Mouse (Mus musculus) lung, embryonic 14.5 days (tissue): Measurements from ENCODE around the gene Bcl2. TPM values are rescaled to one million over a fixed set of nuclear protein-coding genes. Genes with fewer than 3 reads are reported as not detected.

Experiments used
- ATAC-seq: fragments of 200-750 bp; cut with Nextera tagmentation; 2 replicates; pipeline ENCODE4 v1.8.0; 2017; ENCODE audit warnings: mild to moderate bottlenecking, moderate TSS enrichment, moderate library complexity; ENCODE audit not compliant: insufficient read depth
- DNase-seq: peaks from one replicate; pipeline ENCODE4 v3.0.0-alpha.2; 2015
- H3K27ac ChIP-seq: fragments of 300-500 bp; sonication (generic); 2 replicates; pipeline ENCODE4 v1.5.1; 2014; ENCODE audit warnings: low read depth, mild to moderate bottlenecking, moderate library complexity
- H3K27me3 ChIP-seq: fragments of 300-500 bp; sonication (generic); 2 replicates; pipeline ENCODE4 v1.6.1; 2014; ENCODE audit warnings: low read length, control low read depth; ENCODE audit not compliant: insufficient read depth
- H3K36me3 ChIP-seq: fragments of 300-500 bp; sonication (generic); 2 replicates; pipeline ENCODE4 v1.6.1; 2014; ENCODE audit warnings: control low read depth; ENCODE audit not compliant: insufficient read depth
- H3K4me1 ChIP-seq: fragments of 300-500 bp; sonication (generic); 2 replicates; pipeline ENCODE4 v1.6.1; 2014; ENCODE audit warnings: antibody characterized with exemption, control low read depth; ENCODE audit not compliant: insufficient read depth
- H3K4me2 ChIP-seq: fragments of 300-500 bp; sonication (generic); 2 replicates; pipeline ENCODE4 v1.6.1; 2014; ENCODE audit warnings: mild to moderate bottlenecking
- H3K4me3 ChIP-seq: fragments of 300-500 bp; sonication (generic); 2 replicates; pipeline ENCODE4 v1.5.1; 2014; ENCODE audit warnings: low read depth, low read length
- H3K9ac ChIP-seq: fragments of 300-500 bp; sonication (generic); 2 replicates; pipeline ENCODE4 v1.6.1; 2014
- H3K9me3 ChIP-seq: fragments of 300-500 bp; sonication (generic); 2 replicates; pipeline ENCODE4 v1.6.1; 2016; ENCODE audit warnings: low read depth, low read length, control low read depth
- CTCF ChIP-seq: IDR thresholded peaks from 2 replicates; pipeline ENCODE4 v1.5.1; 2016; ENCODE audit warnings: antibody characterized with exemption, low read depth
- WGBS: fragments of 180-500 bp; shearing (Covaris S2); extraction: QIAGEN DNeasy Blood & Tissue Kit; methylation state at CpG from one replicate; pipeline ENCODE4 v1.1.7; 2014; 5-methylcytosine and 5-hydroxymethylcytosine counted together
- polyA plus RNA-seq: library from polyadenylated mRNA; unstranded; fragments of >200 nt; fragmentation: Nextera tagmentation; extraction: Ambion mirVana; gene quantifications from 2 replicates; pipeline ENCODE4 v1.2.1, GENCODE M21; 2014

Gene Bcl2
- polyA plus RNA-seq, 1 experiment from 2014 or later: 16.5 TPM

DNA sequence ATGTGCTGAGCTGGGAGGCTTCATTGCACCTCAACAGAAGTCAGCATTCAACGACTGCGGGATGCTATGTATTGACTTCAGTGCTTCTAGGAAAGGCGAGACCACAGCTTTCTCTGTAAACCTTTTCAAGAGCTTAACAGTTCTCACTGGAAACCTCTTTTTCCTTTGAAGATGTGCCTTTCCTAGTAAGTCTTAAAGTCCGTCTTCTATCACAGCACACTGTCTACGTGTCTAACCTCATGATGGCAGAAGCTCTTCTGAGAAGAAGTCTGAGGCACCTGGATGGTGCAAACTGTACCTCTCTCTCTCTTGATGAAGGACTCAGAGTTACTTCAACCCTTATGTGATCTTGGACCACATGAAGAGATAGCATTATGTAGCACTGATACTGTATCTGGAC lies 107.1 kb downstream of the Bcl2 start:
- Histone ChIP-seq H3K36me3 (no peaks in the 10 kb centered on the region), H3K4me1 (peaks cover 22% of the 10 kb centered on the region), H3K9ac (no peak overlapping the region), H3K4me3 (no peak overlapping the region), H3K27me3 (no peaks in the 10 kb centered on the region), H3K4me2 (no peak overlapping the region), H3K27ac (no peak overlapping the region), H3K9me3 (no peaks in the 10 kb centered on the region)
- no peak for DNase-seq
- TF ChIP-seq CTCF: no peak
- WGBS: 85% methylated on average over 5 of the region's 5 CpGs
- ATAC-seq: no peak

DNA sequence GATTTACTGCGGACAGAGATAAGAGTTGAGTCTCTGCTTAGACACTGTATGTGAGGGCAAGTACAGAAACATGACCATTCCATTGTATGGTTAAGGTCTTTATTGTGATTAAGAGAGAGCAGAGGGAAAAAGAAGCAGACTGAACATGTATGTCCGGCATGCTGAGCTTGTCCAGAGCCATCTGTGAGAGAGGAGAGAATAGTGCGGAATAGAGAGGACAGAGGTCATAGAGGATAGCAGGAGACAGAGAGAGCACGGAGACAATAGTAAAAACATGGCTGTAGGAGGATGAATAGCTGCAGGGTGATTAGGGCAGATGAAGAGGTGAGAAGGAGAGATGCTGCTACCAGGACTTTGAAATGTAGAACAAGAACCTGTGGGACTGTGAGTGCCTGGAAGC lies 110.7 kb downstream of the Bcl2 start:
- peak overlapping the region; percentile 1; the same call in 1 of the 2 replicates for H3K27ac ChIP-seq

DNA sequence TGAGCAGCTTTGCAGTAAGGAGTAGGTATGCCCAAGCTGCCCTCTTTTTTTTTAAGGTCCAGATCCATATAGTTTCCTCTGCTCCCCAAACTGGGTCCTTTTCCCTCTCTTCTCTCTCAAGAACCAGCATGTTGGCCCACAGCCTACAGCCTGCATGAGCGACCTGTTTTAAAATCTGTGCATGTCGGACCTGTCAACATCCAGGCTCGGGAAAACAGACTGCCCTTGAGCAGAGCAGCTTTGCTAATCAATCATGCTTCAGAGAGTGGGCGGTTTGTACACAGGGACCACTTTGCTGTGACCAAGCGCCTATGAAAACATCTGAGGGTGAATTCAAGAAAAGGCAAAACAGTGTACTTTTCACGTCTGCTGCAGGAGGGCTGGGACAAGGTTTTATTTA lies 111.1 kb downstream of the Bcl2 start:
- no peaks in the 10 kb centered on the region for H3K9me3 ChIP-seq
- DNase-seq (peak; percentile 32), ATAC-seq (peak; percentile 77; the same call in 1 of the 2 replicates)
- no peaks in the 10 kb centered on the region for H3K36me3 ChIP-seq
- no peaks in the 10 kb centered on the region for H3K27me3 ChIP-seq
- peaks cover 14% of the 10 kb centered on the region for H3K4me1 ChIP-seq
- 10% methylated on average over 6 of the region's 6 CpGs for WGBS
- H3K27ac ChIP-seq: peak overlapping the region; percentile 1; the same call in 1 of the 2 replicates
- H3K9ac ChIP-seq: no peak overlapping the region
- H3K4me3 ChIP-seq: no peak overlapping the region
- H3K4me2 ChIP-seq: peak overlapping the region; percentile 1; the same call in 1 of the 2 replicates
- no peak for TF ChIP-seq CTCF

More for the DNA sequence above, 110.7 kb downstream of the Bcl2 start:
- ATAC-seq (no peak), DNase-seq (no peak)
- Histone ChIP-seq H3K4me3 (no peak overlapping the region), H3K9ac (no peak overlapping the region), H3K9me3 (no peaks in the 10 kb centered on the region), H3K4me1 (peaks cover 14% of the 10 kb centered on the region), H3K4me2 (no peak overlapping the region; the same call in 1 of the 2 replicates), H3K36me3 (no peaks in the 10 kb centered on the region), H3K27me3 (no peaks in the 10 kb centered on the region)
- WGBS: 32% methylated on average over 4 of the region's 4 CpGs
- TF ChIP-seq CTCF: no peak

DNA sequence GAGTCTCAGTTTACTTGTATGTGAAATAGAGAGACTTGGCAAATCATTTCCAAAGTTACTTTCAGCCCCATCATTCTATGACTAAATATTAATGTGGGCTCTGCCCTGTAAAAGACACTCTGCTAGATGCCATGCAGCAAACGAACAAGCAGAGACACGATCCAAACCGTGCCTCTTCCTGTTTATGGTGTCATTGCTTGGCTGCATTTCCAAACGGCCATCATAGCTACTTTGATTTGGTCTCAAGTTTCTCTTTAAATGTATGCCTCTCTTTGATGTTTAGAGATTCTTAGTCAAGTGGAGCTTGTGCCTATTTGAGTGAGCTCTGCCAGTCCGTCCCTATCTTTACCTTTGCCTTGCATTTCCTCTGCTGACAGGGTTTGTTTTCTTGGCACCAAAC lies 111.5 kb downstream of the Bcl2 start:
- Histone ChIP-seq H3K4me2 (peak overlapping the region; percentile 1; the same call in 1 of the 2 replicates), H3K9me3 (no peaks in the 10 kb centered on the region), H3K36me3 (no peaks in the 10 kb centered on the region), H3K4me3 (no peak overlapping the region), H3K9ac (no peak overlapping the region), H3K4me1 (peaks cover 14% of the 10 kb centered on the region), H3K27ac (peak overlapping the region; percentile 1; the same call in 1 of the 2 replicates), H3K27me3 (no peaks in the 10 kb centered on the region)
- WGBS: 15% methylated on average over 5 of the region's 5 CpGs
- ATAC-seq (peak; percentile 53; the same call in 1 of the 2 replicates), DNase-seq (peak; percentile 79)
- no peak for TF ChIP-seq CTCF

DNA sequence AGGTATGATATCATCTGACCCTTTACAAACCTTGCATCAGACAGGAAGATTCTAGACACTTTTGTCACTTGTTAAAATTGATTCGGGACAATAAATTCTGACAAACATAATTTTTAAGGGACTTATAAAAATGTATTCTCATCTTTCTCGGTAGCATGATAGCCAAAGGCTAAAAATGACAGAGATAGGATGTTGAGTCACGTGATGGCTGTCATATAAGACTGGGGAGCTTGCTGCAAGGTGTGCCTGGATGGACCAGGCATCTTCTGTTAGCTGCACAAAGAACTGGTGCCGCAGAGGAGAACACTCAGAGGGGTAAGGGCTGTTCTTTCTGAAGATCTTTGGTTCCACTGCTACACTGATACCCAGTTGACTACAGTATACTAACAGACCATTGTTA lies 112.8 kb downstream of the Bcl2 start:
- Histone ChIP-seq H3K4me3 (no peak overlapping the region), H3K4me2 (no peak overlapping the region), H3K27me3 (no peaks in the 10 kb centered on the region), H3K9ac (no peak overlapping the region), H3K4me1 (peaks cover 14% of the 10 kb centered on the region), H3K9me3 (no peaks in the 10 kb centered on the region), H3K36me3 (no peaks in the 10 kb centered on the region), H3K27ac (no peak overlapping the region)
- 89% methylated on average over 4 of the region's 4 CpGs for WGBS
- DNase-seq: no peak
- no peak for TF ChIP-seq CTCF
- no peak for ATAC-seq

DNA sequence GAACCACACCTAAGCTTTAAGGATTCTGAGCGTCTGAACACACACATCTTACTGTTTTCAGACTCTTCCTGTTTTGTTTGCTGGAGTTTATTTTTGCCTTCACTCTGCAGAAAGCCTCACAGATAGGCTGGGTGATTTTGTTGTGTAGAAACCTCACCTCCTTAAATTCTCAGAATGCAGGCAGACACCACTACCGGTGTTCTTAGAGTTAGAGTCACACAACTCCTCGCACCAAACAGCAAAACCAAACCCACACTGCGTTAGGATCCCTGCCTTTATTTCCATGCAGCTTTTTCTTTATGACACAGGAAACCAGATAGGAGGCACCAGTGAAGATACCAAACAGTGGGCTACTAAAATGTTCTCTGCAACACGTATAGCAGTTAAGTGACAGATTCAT lies 113.2 kb downstream of the Bcl2 start:
- Histone ChIP-seq H3K9ac (no peak overlapping the region), H3K27ac (no peak overlapping the region), H3K4me1 (peaks cover 14% of the 10 kb centered on the region), H3K9me3 (no peaks in the 10 kb centered on the region), H3K36me3 (no peaks in the 10 kb centered on the region), H3K4me3 (no peak overlapping the region), H3K27me3 (no peaks in the 10 kb centered on the region), H3K4me2 (no peak overlapping the region)
- no peak for TF ChIP-seq CTCF
- 72% methylated on average over 5 of the region's 5 CpGs for WGBS
- ATAC-seq (no peak), DNase-seq (no peak)

DNA sequence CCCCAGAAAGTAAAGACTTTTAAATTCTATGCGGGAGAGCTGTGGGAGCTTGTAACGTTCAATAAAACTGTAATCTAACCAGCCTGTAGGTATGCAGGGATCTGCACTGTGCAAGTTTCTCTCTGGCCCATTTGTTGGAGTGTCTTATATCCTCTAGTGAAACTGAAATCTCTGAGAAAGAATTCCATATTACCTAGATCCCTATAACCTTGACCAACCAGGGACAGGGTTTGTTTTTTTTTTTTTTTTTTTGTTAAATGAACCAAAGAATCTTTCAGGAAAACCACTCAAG lies 115.8 kb downstream of the Bcl2 start:
- no peak for DNase-seq
- Histone ChIP-seq H3K4me1 (peaks cover 8% of the 10 kb centered on the region), H3K4me2 (no peak overlapping the region), H3K9ac (no peak overlapping the region), H3K9me3 (no peaks in the 10 kb centered on the region), H3K4me3 (no peak overlapping the region), H3K36me3 (no peaks in the 10 kb centered on the region), H3K27me3 (no peaks in the 10 kb centered on the region), H3K27ac (no peak overlapping the region)
- 77% methylated on average over 2 of the region's 2 CpGs for WGBS
- no peak for ATAC-seq
- no peak for TF ChIP-seq CTCF

DNA sequence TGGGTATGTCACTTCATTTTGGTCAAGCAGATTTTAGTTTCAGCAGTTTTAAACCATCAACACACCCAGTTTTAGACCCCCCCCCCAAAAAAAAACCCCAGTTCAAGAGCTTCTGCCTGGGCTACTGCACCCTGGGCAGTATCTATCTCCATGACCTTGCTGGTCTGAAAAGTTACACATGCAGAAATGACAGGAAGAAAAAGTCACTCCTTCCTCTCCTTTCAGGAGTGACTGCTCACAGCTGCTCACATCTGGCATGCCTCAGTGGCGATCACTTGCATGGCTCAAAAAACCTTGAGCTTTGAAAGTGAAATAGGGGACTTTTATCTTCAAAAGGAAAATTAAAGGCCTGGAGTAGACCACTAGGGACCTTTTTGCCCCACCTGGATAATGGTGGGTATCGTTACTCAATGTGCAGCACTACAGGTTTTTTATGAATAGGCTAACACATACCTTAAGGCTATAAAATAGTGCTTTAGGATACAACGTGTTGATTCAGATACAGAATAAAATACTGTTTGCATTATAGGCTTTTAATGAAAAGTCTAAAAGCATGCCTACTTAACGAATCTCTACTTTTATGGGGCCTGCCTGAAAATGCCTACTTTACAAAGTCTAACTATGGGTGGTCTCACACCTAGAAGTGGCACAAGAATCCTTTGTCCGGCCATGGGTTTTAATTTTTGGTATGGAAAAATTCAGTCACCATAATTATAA lies 116.3 kb downstream of the Bcl2 start:
- H3K9ac ChIP-seq: no peak overlapping the region
- 68% methylated on average over 5 of the region's 5 CpGs for WGBS

More for the DNA sequence above, 116.3 kb downstream of the Bcl2 start:
- DNase-seq (no peak), ATAC-seq (no peak)
- Histone ChIP-seq H3K4me2 (no peak overlapping the region), H3K36me3 (no peaks in the 10 kb centered on the region), H3K9me3 (no peaks in the 10 kb centered on the region), H3K27ac (no peak overlapping the region), H3K4me1 (peaks cover 3% of the 10 kb centered on the region; the same call in 1 of the 2 replicates), H3K4me3 (no peak overlapping the region), H3K27me3 (no peaks in the 10 kb centered on the region)
- no peak for TF ChIP-seq CTCF
